Mouse (Mus musculus) left cerebral cortex, postnatal 14 days (tissue): ENCODE measurements around the gene Abtb2. TPM values are rescaled to one million over a fixed set of nuclear protein-coding genes. Genes with fewer than 3 reads are reported as not detected.

Source experiments
- DNase-seq, 2 experiments: peaks; one replicate each; pipeline ENCODE4 v3.0.0; 2021 to 2022; ENCODE audit warnings: low spot score in 2 of 2, mixed read lengths in 1 of 2
- intact Hi-C: fragments of 180-260 bp; cut with DNase I; formaldehyde crosslinking; loops from one replicate; pipeline ENCODE4 v1.15.1; 2025
- total RNA-seq, 2 experiments: library from RNA; stranded (reverse); gene quantifications; 2 replicates each; pipeline ENCODE4 v1.2.3; 2021

Gene Abtb2
- total RNA-seq, 2 experiments from 2014 or later = 13.4 to 13.7 TPM

DNA sequence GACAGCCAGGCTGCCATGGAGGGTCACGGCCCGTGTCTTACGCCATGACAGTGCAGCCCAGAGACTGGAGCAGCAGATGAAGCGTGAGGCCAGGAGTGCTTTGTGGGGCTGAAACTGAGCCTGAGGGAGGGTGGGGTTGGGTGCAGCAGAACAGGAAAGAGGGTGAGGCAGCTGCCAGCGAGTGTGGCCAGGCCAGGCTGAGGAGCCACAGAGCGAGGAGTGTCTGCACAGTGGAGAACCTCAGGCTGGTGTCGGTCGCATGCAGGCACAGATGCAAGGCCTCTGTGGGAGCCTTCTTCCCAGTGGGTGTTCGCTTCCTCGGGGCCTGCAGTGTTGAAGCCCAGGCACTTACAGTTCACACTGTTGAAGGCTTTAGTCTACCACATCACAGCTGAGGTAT, 137.2 kb downstream of the Abtb2 start:
- intact Hi-C loops = no loop called here
- DNase-seq = no peak

DNA sequence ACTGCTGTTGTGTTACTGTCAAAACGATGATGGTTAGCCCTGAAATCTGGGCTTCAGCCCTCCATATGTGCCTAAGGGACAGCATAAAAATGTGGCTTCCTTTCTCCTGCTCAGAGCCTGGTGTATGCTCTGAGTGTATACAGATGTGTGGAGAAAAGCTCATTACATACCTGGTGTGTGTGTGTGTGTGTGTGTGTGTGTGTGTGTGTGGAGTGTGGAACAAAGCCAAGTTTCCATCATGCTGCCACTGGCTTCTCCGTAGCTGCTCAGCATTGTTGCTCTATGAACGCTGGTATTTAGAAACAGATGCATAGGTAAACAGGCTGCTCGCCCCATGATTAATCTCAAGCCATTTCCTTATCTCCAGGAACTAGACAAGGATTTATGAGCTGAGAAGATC, 137.8 kb downstream of the Abtb2 start:
- intact Hi-C loops = no loop called here
- no peak for DNase-seq

DNA sequence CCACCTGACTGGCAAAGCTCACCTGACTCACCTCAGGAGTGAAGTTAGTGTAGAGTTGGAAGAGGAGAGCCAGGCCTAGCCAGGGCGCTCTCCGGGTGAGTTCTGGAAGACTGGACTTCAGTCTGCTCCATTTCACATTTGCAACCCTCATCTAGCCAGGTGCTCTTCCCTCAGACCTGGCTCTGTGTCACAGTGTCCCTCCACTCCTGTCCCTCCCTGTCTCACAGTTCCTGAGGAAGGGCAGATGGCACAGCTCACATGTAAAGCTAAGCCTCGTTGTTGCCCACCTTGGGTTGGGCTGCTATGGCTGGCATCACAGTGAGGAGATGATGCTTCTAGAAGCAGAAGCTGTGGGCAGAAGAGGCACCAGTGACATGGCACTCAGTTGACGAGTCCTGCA, 139.7 kb downstream of the Abtb2 start:
- intact Hi-C loops = no loop called here
- DNase-seq = no peak

DNA sequence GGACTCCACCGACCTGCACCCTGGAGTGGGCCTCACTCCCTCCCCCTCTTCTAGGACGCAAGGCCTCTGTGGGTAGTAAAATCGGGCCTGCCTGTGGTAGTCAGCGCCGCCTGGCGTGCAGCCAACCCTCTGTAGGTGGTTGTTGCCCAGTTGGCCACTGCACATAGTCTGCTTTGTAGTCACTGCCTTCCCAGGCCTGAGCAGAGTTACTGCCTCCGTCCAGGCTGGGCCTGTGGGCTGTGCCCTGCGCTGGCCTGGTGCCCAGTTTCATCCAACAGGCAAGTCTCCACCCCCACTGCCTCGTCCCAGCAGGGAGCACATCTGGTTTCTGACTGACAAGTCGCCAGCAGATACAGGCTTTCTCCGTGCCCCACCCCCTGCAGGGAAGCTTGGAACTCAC, 140.1 kb downstream of the Abtb2 start:
- DNase-seq = peak; percentile 61 to 62
- intact Hi-C loops = no loop called here

DNA sequence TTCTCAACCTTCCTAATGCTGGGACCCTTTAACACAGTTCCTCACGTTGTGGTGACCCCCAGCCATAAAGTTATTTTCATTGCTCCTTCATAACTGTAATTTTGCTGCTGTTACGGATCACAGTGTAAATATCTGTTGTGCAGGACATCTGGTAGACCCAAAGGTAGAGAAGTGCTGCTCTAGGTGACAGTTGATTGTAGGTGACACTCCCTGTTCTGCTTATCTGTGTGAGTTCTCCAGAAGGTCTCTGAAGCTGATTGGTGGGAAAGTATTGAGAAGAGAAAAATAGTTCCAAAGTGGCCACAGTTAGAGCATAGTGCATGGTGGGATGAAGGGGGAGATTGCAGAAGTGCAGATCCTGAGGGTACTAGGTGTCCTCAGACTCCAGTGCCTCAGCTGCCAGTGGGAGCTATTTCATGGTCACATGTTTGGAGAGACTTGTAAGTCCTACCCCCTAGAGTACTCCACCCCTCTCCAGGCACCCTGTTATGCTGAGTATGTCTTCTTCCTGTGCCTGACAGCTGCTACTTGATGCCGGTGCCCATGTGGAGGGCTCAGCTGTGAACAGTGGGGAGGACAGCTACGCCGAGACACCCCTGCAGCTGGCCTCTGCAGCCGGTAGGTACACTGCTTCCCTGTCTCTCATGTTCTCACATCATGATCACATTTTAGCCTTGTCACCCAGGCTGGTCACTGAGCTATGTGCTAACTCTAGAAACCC, 141.1 kb downstream of the Abtb2 start:
- intact Hi-C loops = no loop called here
- no peak for DNase-seq

DNA sequence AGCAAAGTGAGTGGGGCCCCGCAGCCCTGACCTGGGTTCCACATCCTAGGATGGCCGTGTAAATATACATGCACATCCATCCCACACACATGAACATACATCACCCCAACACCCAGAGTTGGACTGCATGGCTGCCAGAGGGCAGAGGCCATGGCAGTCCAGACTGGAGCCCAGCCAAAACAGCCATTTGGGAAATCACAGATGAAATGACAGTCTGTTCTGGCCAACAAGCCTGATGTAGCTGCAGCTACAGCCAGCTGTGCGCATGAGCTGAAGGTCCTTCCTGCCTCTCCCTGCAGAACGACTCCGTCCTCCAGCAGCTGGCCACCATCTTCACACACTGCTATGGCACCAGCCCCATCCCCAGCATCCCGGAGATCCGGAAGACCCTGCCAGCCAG, 144.7 kb downstream of the Abtb2 start:
- no peak for DNase-seq
- intact Hi-C loops = loop anchor here (10.0 kb wide), 1 partner anchor 256 kb away; no protein-coding TSS in a partner anchor

DNA sequence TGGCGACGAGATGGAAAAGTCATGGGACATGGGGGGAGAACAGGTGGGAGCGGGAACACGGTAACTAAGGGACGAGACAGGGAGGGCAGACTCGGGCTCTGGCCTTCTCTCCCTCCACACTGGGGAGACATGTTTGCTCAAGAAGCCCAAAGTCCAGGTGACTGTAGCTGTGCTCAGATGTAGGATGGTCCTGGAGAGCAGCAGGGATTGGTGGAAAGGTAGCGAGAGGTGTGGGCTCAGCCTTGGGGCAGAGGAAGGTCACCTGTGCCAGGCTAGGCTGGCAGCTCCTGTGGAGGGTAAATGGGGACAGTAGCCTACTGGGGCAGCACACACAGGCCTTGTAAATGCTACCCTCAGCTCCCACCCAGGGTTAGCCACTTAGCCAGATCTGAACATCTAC, 147.7 kb downstream of the Abtb2 start:
- intact Hi-C loops = loop anchor here (10.0 kb wide), 1 partner anchor 259 kb away; no protein-coding TSS in a partner anchor

DNA sequence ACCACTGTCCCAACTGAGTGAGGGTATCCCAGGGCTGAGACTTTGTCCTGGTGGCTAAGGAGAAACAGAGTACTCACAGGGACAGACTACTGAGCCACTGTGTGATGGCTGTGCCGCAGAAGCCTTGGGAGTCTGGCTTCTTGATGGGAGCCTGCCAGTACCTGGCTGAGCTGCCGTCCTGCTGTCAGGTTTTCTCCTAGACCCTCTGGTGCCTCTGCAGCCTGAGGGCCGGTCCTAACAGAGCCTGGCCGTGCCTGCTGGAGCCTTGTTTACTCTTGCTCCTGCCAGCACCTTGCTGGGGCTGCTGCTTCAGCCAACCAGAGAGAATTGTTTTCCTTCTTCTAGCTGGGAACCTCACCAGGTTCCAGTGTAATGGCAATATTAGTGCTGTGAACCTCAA, 148.3 kb downstream of the Abtb2 start:
- no peak for DNase-seq
- intact Hi-C loops = loop anchor here (10.0 kb wide), 1 partner anchor 260 kb away; no protein-coding TSS in a partner anchor

More for the DNA sequence above, 147.7 kb downstream of the Abtb2 start:
- no peak for DNase-seq

DNA sequence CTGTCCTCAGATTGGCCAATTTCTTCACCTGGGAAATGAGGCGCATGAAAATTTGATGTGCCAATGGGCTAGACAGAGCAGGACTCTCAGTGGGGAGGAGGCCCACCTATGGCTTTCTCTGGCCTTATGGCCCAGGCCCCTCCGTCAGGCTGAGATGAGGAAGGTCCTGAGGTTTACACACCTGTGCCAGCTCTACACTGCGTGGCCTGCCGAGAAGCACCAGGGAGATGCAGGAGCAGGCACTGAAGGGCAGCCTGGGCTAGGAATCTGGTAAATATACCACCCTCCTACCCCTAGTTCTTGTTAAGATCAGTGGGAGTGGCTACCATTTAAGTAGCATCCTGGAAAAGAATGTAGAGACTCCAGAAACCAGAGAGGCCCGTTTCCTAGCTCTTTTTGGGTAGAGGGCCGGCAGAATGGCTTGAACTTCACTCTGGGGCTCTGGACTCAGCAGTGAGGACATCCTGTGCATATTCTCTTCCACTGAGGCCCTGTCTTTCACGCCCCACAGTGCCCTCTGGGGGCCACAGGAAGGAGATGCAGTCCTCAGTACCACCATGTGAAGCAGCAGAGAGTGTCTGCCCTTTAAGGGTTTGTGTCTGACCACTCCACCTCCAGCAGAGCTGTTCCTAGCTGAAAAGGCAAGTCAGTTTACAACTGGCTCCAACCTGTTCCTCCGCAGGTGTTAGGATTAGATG, 152.6 kb downstream of the Abtb2 start:
- intact Hi-C loops = loop anchor here (2.0 to 10.0 kb wide), 2 partner anchors 154 to 264 kb away; no protein-coding TSS in a partner anchor
- DNase-seq = peak; percentile 68 to 76

DNA sequence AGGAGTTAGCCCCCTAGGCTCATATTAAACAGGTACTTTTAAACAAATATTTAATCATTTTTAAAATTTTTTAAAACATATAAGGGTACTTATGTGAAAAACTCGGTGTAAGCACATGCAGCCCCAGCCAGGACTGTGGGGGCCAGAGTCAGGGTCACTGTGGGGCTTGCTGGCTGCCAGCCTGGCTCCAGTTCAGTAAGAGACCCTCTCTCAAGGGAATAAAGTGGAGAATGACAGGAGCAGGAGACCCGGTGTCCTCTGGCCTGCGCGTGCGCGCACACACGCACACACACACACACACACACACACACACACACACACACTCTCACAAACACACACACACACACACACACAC, 153.2 kb downstream of the Abtb2 start:
- intact Hi-C loops = loop anchor here (2.0 to 10.0 kb wide), 2 partner anchors 154 to 264 kb away; no protein-coding TSS in a partner anchor
- no peak for DNase-seq

DNA sequence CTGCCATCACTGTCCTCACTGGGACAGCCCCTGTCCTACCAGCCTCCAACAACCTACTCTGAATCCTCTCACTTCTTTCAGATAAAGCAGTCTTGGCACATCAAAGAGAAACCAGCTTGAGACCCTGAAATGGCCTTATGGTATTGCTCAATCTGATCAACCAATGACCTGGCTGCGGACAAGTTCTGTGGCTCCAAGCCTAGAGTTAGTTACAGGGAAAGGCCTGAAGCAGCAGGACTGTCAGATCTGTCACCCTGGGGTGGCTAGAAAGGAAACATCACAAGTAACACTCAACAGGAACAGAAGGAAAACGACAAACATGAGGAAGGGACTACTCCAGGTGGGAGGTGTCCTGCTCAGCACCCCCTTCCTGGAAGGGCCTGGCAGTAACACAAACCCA, 158.4 kb downstream of the Abtb2 start:
- no peak for DNase-seq
- intact Hi-C loops = no loop called here

DNA sequence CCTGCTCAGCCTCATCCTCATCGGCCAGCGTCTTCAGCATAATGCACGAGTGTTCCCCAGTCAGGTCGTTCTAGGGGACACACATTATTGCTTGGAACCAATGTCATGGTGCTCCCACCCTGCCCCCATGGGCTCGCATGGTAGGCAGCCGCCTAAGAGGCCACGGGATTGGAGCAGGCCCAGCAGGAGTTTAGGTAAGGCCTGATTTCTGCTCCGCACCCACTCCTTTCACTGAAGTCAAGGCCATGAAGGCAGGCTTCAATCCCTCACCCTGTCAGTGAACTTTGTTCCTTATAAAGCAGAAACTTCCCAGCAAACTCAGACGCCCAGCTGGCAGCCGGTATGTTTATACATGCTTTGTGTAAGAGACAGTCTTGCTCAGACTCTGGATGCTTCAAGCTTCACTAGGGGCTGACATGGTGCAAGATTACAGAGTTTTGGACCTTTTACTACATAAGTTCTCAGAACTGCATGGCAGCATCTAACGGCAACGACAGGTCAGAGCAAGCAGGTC, 162.0 kb downstream of the Abtb2 start:
- no peak for DNase-seq
- intact Hi-C loops = no loop called here

DNA sequence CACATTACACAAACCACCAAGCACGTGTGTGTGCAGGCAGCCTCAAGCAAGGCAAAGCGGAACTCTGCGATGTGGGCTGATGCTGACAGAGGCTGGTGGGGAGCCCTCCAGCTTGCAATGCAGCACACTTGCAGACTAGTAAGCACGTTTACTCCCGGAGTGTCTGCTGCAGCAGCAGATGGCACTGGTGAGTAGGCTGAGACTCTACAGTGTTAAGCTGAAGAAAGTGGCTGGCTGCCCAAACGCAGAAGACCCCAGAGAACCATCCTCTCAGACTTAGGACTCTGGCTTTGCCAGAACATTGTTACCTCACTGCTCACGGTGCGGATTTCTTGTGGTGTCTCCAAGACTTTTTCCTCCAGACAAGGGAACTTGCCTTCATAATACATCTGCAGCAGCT, 164.9 kb downstream of the Abtb2 start:
- peak; percentile 73 to 84 for DNase-seq

DNA sequence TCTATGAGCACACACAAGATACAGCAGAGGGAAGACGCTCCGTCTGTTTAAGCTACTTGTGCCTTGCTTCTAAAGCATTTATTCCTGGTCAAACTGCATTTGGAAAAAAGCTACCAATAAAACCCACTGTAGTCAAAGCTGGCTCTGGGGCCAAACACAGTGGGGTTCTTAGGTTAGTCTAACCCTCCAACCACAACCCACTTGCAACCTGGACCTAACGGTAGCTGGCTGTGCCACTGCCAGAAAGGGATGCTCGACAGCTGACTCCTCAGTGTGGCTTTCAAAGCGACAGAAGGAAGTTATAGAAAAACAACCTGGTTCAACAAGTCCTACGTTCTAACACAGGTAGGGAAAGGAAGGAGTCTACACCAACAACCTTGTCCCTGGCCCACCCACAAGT, 165.3 kb downstream of the Abtb2 start:
- intact Hi-C loops = no loop called here
- no peak for DNase-seq

More for the DNA sequence above, 164.9 kb downstream of the Abtb2 start:
- intact Hi-C loops = no loop called here

DNA sequence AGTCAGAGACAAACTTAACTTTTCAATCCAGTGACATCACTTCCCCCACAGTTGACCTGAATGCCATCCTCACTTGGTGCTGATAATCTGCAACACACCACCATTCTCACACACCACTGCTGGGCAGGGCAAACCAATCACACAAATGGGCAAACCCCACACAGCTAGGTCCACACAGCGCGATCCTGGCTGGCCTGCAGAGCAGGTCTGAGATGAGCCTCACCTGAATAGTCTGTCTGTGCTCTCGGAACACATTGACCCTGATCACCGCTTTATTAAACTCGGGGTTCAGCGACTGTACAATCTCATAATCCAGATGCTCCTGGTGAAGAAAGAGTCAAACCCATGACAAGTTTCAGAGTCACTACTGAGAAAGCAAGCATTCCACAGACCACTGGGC, 176.7 kb downstream of the Abtb2 start:
- no peak for DNase-seq
- intact Hi-C loops = no loop called here

DNA sequence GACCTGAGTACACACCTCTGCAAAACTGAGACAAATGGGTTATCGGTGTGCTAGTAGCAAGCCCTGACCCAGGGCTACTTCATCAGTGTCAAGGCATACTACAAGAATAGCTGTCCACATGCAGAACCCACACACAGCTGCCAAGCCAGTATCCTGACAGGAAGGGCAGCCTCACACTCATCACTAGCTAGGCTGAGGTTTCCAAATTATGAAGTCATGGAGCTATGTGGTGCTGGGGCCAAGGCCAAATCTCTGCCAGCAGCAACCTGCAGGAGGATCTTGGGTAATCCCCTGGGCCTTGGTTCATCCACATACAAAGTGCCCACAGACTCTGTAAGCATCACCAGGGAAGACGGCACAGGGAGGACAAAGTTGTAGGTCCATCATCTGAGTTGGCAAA, 177.4 kb downstream of the Abtb2 start:
- DNase-seq = no peak
- intact Hi-C loops = no loop called here

DNA sequence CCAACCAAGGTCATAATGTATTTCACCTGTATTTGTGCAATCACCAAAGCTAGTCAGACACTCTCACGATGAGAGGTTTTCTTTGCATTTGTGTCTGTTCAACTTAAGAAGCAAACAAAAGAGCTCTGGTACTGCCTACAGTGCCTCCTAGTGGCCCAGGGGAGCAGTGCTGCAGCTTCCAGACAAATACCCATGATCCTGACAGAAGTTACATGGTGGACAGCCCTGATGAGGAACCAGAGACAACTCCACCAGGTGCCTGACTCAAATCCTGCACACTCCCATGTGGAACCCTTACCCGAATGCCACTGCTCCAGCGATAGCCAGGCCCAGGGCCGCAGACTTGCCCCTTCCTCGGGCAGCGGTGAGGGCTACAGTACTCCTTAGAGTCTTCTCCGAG, 177.9 kb downstream of the Abtb2 start:
- peak; percentile 68 to 78 for DNase-seq
- intact Hi-C loops = no loop called here

DNA sequence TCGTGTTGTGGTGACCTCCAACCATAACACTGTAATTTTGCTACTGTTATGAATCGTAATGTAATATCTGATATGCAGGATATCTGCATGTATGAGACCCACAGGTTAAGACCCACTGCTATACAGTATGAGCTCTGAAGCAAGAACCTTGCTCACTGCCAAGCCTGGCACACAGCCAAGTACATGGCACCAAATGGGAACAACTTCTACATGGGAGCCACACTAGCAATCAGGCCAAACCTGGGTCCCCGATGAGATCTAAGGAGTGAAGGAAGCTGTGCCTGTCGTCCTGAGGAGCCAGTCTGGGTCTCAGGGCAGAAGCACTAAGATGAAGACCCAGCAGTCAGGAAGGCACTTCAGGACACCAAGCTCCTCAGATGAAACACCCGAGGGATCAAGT, 179.4 kb downstream of the Abtb2 start:
- intact Hi-C loops = no loop called here
- no peak for DNase-seq

DNA sequence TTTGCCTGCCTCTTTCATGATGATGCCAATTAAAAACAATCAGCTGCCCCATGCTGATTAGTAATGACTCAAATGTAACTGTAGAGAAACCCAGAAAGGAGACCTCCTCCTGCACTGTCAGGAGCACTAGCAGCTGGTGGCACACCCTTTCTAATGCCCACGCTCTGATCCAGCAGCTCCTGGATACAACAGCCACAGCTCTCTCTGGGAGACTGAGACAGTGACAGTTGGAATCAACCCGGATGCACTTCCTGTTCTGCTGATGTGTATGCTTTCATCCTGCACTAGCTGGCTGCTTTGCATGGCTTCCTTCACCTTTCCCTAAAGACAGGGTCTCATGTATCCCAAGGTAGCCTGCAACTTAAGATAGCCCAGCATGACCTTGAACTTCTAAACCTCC, 180.0 kb downstream of the Abtb2 start:
- no peak for DNase-seq
- intact Hi-C loops = no loop called here

DNA sequence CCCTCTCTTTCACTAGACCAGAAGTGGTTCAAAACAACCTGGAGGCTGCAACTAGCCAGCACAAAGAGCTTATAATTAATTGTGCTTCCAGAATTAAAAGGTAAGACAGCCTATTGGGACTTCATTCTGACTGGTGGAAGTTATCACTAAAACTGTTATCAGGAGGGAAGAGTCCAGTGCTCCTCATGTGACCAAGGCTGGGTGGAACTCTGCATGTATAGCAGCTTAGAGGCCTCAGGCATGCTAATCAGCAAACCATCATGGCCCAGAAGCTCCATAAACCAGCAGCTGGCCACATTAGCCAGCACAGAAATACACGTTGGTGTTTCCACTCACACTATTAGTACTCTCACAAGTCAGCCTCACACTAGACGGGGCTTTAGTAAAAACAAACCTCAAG, 180.7 kb downstream of the Abtb2 start:
- DNase-seq = no peak
- intact Hi-C loops = no loop called here

DNA sequence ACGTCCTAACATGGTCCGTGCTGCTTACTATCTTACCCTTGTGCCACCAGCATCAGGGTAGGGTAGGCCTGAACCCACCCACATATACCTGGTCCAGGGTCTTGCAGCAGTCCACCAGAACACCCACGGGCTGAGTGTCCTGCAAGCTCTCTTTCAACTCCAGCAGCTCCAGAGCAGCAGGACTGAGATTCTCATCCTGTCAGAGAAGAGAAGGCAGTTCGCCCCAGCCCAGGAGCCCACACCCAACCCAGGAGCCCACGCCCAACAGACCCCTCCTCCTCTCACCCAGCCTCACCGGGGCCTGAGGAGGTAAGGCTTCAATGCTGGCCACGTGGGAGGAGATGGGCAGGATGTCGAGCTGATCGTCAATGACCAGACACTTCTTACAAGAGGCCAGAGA, 181.8 kb downstream of the Abtb2 start:
- intact Hi-C loops = no loop called here
- DNase-seq = no peak
